Mouse (Mus musculus) small intestine, adult 2 months (tissue): ENCODE results near the gene Camta1.

Experiments used
- CTCF ChIP-seq: fragments of 200-500 bp; IDR thresholded peaks from 2 replicates; pipeline ENCODE4 v1.5.1; 2012; ENCODE audit warnings: low read depth, mild to moderate bottlenecking, control low read depth, inconsistent platforms, low read length, moderate library complexity, mixed read lengths; ENCODE audit not compliant: insufficient replicate concordance, insufficient read length; ENCODE audit errors: extremely low read depth
- POLR2A ChIP-seq: fragments of 200-500 bp; IDR thresholded peaks from 2 replicates; pipeline ENCODE4 v1.6.1; 2012; ENCODE audit warnings: low read depth, mild to moderate bottlenecking, control low read depth, inconsistent platforms, low read length, moderate library complexity

DNA sequence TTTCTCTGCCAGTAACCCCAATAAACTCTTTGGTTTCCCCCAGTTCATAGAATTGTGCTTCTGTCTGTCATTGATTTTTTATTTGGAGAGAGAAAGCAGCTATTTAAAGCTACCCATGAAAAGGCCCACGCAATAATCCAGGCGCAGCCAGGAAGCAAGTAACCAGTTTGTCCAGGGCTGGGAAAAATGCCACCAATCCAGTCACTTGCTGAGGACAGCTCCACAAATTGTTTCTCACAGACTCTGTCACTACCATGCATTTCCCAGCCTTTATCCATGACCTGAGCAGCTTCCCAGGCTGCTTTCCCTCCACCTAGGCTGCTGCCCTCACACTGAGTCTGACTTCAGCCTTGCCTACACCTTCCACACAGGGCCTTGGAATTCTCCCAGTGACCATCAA lies 413.3 kb downstream of the Camta1 start:
- TF ChIP-seq CTCF (no peak), POLR2A (no peak)
